Mouse (Mus musculus): ENCODE data around the gene Uchl5. TPM values are rescaled to one million over a fixed set of nuclear protein-coding genes. Genes with fewer than 3 reads are reported as not detected.
A peak's percentile ranks its signal among the peaks of the same experiment; 100 is the strongest.

Gene Uchl5
- total RNA-seq, 2 experiments from 2014 or later, result 25.6 to 27.9 TPM

DNA sequence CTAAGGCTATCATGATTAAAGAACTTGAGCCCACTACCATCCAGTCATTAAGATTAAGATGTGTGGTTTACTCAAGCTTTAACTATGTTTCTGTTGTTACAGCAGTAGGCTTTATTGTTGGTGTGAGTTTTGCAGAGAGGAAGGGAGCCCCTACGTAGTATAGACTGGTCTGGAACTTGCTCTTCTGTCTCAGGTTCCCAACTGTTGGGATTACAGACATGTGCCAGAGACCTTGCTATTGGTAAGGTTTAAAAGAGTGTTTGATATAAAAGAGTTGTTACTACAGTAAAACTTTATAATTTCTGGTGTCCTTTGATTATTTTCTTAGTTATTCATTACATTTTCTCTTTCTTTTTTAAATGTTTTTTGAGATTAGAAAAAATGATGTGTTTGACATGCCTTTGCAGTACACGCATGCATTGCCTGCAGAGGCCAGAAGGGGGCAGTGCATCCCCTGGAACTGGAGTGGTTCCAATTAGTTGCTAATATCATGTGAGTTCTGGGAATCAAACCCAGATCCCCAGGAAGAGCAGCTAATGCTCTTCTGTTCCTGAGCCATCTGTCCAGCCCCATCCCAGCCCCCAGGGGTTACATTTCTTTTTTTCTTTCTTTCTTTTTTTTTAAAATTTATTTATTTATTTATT, 11.6 kb downstream of the Uchl5 start:
- DNase-seq (ENCODE audit: low spot score in 2 of 2), result no peak

DNA sequence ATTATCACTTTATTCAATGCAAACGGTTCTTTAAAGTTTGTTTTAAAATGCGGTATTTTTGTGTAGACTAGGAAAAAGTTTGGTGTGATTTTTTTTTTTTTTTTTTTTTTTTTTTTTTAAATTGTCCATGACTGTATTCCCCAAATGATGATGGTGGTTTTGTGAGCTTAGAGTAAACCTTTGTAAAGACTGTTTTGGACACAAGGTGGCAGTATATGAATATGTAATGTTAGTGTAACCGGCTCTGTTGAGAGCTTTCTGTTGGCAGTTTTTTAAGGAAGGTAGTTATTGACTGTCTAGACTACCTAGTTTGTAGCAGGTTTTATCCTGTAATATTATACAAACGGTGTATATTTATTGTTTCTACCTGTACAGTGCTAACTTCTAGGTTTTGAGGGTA, 26.5 kb downstream of the Uchl5 start:
- no peak for DNase-seq (ENCODE audit: low spot score in 2 of 2)

DNA sequence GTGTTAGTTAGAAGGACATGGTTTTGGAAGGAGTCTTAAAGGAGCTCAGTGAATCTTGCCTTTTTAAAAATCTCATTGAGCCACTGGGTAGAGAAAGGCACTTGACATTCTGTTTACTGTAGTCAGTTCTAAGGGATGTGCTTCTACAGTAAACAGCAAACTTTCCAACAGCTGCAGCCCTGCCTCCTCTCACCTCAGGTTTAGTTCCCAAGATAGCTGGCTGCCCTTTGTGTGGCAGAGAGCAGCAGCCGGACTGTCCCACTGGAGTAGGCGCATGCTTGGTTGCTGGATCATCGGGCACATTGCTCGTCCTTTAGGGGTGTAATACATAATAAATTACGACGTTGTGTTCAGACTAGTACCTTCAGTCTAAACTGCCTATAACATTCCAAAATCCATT, 32.0 kb downstream of the Uchl5 start:
- DNase-seq (ENCODE audit: low spot score in 2 of 2), result no peak

DNA sequence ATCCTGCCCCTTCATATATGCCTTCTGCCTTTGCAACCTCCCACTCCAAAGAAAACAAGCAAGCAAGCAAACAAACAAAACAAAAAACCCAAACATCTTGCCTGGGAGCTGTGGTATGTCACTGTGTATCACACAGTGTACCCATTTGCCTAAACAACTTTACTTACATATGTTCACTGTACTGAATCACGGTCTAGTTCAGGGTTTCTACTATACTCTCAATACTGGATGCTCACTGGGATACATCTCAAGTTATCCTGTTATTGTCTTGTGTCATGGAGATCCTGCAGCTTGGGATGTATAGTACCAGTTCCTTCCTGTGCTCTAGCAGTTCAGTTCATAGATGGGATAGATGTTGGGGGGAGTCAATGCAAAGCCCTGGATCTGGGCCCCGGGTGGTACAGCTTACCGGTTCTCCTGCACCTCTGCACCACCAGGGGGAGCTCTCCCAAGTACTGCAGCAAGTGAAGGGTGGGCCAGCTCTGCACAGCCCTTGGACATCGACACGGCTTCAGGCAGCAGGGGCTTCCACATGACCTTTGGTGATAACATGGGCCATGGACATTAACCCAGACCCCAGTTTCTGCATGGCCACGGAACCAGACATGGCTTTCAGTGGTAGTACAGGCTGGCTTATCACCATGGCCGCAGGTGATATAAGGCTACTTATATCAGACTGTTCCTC, 36.7 kb downstream of the Uchl5 start:
- DNase-seq (ENCODE audit: low spot score in 2 of 2), result peak; percentile 59 to 73

DNA sequence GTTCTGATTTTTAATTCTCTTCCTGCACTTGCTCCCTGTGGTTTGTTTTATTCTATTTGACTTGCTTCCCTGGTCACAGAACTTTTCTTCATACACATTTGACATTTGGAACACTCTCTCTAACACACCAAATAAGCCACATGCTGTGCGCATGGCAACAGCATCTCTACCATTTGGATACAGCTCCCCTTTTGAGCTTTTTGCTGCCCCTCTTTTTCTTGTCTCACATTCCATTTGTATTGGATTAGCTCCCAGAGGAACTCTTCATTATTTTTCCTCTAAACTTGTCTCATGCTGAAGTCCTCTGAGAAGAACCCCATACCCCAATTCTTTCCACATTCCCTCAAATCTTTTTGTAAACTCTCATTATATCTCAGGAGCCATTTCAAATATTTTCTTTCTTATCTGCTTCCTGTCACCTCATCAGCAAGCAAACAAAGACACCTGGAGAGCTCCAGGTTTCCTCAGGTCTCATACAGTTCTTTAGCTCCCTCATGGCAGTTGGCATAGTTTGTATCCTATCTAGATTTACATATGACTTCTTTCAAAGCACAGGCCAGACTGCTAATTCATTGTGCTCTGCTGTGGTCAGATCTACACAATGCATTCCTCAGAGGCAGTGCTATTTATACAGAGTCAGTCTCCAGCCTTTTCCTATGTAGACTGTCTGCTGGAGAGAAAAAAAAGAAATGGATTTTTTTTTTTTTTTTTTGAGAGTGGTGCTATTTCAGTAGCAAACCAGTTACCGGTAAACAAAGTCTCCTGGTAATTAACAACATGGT, 43.2 kb downstream of the Uchl5 start:
- no peak for DNase-seq (ENCODE audit: low spot score in 2 of 2)

DNA sequence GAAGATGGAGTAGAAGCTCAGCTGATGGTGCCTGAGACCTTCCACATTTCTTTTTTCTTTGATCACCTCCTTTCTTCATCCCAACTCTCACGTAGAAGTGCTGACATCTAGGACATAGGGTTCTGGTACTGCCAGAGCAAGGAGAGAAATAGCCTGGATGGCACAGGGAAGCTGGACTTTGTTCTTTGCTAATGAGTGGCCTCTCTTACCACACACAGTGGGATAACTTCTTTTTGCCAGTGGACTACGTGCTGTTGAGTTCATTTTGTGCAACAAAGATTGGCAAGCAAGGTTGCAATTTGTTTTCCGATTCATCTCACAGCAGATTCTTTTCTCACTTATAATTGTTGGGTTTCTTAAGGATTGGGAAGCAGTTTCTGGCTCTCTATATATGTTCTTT, 45.6 kb downstream of the Uchl5 start:
- no peak for DNase-seq (ENCODE audit: low spot score in 2 of 2)

DNA sequence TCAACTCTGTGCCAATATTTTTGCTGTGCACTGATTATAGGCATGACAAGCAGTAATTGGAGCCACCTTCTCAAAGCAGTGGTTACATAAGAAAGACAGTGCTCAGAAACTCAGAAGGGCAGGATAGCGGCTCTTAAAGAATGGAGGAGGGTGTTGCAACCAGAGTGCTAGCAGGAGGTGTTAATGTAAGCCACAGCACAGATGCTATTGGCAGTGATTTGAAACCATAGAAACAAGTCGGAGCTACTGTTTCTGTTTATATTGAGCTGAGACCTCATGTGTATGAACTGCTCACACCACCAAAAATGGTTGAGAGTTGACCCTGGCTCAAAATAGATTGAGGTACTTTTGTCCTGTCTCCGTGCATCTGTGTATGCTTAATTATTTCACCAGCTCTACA, 53.6 kb downstream of the Uchl5 start:
- DNase-seq (ENCODE audit: low spot score in 2 of 2), result no peak

DNA sequence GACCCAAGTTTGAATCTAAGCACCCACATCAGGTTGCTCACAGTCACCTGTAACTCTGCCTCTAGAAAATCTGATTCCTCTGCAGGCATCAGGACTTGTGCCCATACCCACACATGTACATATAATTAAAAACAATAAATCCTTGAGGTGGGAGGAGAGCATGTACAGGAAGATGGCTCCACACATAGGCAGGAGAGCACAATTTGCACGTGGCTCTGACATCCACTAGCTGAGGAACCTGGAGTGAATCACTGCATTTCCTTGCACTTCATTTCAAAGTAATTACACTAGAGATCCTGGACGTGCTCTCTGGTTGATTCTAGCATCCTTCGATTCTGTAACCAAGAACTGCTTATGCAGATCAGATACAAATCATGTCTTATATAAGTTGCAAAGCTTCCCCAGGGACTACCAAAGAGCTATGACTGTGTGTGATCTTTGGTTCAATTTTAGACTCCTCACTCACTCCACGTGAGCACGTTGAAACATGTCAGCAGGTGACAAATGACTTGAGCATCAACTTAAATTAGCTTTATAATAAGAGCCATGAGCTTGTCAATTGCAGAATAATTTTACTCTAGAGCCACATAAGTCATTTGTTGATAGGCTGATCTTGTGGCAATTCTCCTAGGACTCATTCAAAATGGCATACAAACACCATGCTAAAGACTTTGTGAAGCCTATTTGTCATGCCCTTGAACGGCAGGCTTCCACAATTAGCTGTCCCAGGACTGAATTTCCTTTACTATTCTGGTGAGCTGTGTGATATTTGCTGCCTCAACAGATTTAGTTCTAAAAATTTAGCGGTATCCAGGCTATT, 59.5 kb downstream of the Uchl5 start:
- no peak for DNase-seq (ENCODE audit: low spot score in 2 of 2)

DNA sequence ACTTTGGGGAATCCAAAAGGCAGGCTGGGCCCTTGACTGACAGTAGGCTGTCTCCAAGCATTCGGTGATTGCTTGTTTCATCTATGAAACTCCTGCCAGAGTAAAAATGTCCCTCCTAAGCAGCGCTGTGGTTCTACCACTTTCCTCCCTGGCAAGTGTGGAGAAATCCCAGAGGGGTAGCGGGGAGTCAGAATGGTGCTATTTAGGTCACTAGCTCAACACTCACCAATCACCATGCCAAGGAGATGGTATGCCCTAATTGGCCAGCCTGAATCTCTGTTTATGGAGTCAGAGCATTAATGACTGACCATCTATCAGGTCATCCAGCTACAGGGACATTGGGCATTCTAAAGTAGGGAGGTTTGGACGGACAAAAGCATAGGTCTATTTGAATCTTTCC, 60.6 kb downstream of the Uchl5 start:
- no peak for DNase-seq (ENCODE audit: low spot score in 2 of 2)

DNA sequence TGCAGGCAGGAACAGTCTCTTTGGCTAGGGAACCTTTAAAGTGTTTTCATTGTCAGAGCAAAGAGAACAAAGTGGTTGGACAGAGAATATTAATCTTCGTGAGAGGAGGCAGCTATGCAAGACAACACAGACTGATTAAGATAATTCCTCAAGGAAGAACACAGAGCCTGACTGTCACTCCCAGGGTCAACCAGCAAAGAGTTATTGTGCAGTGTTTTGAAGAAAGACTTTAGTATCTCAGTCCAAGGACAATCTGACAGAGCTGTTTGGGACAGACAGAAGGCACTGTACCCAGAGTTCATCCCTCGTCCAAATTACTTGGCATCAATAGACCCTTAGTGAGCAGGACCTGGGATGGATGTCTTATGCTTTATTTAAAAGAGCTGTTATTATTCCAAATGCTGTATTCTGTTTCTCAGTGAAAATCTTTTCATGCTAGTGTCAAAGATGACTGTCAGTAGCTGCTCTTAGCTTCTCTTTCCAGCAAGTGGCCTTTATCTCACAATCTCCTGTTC, 61.9 kb downstream of the Uchl5 start:
- DNase-seq (ENCODE audit: low spot score in 2 of 2), result peak in 1 of 2 experiments; percentile 12

DNA sequence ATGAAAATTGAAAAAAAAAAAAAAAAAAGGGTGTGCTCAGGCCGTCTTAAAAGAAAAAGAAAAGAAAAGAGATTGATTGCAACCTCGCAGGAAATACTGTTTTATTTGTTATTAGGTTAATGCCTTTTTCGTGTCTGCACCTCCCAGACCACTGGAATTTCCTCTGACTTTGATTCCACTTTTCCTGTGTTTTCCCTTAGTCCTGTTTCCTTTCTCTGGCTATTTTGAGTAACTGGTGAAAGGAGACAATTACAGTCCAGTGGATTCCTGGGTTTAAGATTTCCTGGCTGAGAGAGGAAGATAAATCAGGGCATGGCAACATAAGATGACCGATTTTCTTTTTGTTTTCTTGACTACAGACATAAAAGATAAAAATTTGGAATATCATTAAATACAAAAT, 75.3 kb downstream of the Uchl5 start:
- no peak for DNase-seq (ENCODE audit: low spot score in 2 of 2)

DNA sequence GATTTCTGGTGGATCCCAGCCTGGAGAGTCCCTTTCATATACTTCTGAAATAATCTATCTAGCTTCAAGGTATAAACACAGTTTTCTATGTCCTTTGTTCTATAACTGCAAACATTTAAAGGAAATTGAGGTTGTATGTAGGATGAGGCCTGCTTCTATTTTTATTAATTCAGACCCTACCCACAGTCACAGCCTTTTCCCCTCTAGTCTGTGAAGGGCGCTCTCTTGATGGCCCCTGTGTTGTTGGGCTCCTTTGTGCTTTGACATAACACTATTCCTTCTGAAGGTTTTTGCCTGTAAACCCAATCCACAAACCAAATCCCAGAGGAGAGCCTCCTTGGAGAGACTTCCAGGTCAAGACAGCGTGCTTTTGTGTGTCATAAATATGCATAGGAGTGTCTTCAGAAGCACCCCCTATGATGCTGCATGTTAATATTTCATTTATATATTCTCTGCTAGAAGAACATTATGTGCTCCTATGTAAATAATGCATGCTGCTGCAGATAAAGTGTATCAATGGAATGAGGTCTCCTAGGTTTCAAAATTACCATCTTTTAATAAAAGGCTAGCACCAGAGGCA, 75.8 kb downstream of the Uchl5 start:
- DNase-seq (ENCODE audit: low spot score in 2 of 2), result no peak

DNA sequence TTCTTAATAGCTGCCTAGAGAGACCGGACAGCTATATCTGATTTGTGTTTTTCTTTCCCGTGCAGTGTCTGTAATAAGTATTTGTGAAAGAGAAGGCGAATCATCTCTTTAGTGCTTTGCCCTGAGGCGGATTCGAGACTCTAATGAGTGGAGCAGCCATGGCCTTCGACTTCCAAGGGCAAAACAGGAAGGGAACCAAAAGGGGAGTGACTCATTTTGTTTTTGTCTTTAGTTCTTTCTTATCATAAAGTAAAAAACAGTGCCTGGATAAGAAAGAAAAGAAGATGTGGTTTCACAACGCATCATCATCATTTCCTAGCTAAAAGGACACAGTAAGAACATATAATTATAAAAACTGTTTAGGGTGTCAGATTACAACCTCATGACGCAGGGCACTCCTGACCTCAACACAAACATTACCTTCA, 76.6 kb downstream of the Uchl5 start:
- DNase-seq (ENCODE audit: low spot score in 2 of 2), result no peak

DNA sequence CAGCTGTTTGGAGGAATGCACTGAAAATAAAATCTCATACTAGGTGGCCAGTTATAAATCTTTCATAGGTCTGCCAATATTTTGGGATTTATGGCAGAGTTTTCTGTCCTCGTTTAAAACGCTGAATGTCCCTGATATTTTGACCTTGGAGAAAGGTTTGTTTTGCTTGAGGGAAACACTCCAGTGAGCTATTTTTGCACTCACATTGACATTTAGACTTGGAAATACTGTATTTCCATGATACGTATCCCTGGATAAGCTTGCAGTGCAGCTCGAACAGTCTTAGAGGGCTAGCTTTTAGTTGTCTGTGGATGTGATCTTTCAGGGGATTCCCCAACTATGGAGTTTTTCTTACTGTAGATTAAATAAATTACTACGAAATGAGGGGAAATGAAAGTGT, 78.6 kb downstream of the Uchl5 start:
- no peak for DNase-seq (ENCODE audit: low spot score in 2 of 2)

Other genes starting within 250 kb of the Uchl5 start
- 1 to 10 TPM; 3.8 to 4.7 TPM for gene B3galt2, start 136.6 kb upstream of the Uchl5 start, total RNA-seq (2021)
- gene Cdc73, start 74.4 kb upstream of the Uchl5 start, total RNA-seq (2021), result 10 to 100 TPM; 85.2 to 91.6 TPM
- gene Glrx2, start 60.9 kb upstream of the Uchl5 start, total RNA-seq (2021), result 10 to 100 TPM; 62.0 to 64.3 TPM
- gene Trove2, start 204 bp upstream of the Uchl5 start, total RNA-seq (2021), result 10 to 100 TPM; 12.6 to 14.3 TPM
- 100 to 1,000 TPM; 169 to 213 TPM for gene Rgs2, start 226.9 kb downstream of the Uchl5 start, total RNA-seq (2021)